Mouse (Mus musculus) CD4-positive, CD25-positive, alpha-beta regulatory T cell, adult 9 weeks (primary cell): ENCODE results near the gene 1110032F04Rik. TPM values are rescaled to one million over a fixed set of nuclear protein-coding genes. Genes with fewer than 3 reads are reported as not detected.

Source experiments
- polyA plus RNA-seq: library from polyadenylated mRNA; unstranded; fragments of 100-300 nt; shearing (Covaris generic); gene quantifications from one replicate; pipeline ENCODE4 v1.2.1, GENCODE M21; 2017

1110032F04Rik gene
- 3.1 TPM for polyA plus RNA-seq

DNA sequence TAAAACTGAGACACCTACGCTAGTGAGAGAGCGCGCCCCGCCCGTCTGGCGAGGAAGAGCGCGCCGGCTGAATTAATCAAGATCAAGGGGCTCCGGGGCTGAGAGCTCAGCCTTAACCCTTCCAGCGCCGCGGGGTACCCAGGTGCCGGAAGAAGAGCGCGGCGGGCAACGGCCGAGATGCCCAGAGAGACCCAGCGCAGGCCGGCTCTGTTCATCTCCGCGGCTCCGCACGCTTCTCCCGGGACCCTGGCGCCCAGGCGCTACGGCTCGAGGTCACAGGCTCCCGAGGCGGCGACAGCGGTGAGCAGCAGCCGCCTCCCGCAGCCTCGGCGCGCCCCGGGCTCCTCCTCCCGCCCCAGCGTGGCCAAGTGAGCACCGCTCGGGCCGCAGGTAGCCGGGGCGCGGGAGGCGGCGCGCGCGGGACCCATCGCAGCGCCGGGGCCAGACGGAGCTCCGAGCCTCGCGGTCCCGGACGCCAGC is at the start of gene 1110032F04Rik:
TSS of gene 1110032F04Rik (plus strand) at position 376 of the 480 bp plus-strand sequence.

Other genes with a start within 250 kb of the 1110032F04Rik start
- gene Il12a, start 178.9 kb upstream of the 1110032F04Rik start, polyA plus RNA-seq, result not detected
- 216 TPM for gene Ift80, start 135.0 kb downstream of the 1110032F04Rik start, polyA plus RNA-seq
- gene Smc4, start 135.2 kb downstream of the 1110032F04Rik start, polyA plus RNA-seq, result 602 TPM
- 19.2 TPM for gene Trim59, start 175.2 kb downstream of the 1110032F04Rik start, polyA plus RNA-seq